Comparison of ENCODE assay signal across 12 mouse cellular contexts in the genomic region with DNA sequence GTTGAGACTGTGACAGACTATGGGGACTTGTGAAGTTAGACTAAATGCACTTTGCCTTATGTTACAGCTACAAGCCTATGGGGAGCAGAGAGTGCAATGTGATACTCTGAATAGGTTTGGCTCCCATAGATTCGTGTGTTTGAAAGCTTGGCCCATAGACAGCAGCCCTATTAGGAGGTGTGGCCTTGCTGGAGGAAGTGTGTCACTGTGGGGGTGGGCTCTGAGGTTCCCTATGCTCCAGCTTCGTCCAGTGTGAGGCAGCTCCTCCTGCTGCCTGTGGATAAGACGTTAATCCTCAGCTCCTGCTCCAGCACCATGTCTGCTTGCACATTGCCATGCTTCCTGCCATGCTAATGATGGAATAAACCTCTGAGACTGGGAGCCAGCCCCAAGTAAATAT. TPM values are rescaled to one million over a fixed set of nuclear protein-coding genes. Genes with fewer than 3 reads are reported as not detected.
DNase-seq lines count a peak whose midpoint lies in the region; ATAC-seq and TF ChIP-seq lines count a peak whose summit lies in the region.
"Had no signal": no experiment of that assay in that cellular context is flagged by ENCODE, and none has a peak within 500 bp of the region (broad histone marks: within the 10 kb centered on the region; RNA-seq: fewer than 3 reads in every experiment).

No protein-coding gene starts in this region.

- 0 out of 2 replicates have a peak, but pooled peaks have one; percentile 17 for TF ChIP-seq CTCF in lung, postnatal 0 days (IDR thresholded peaks at IDR 0.05)
- no peak for TF ChIP-seq CTCF in lung, adult 2 months (IDR thresholded peaks at IDR 0.05; ENCODE audit: insufficient read depth, low read length)
- TF ChIP-seq CTCF in small intestine, adult 2 months (IDR thresholded peaks at IDR 0.05; ENCODE audit: extremely low read depth, insufficient read length, insufficient replicate concordance, low read depth, low read length), result no peak
- no peak for TF ChIP-seq CTCF in forebrain, postnatal 0 days (IDR thresholded peaks at IDR 0.05; ENCODE audit: low read depth)

- H3K27ac ChIP-seq in lung, postnatal 0 days (ENCODE audit: low read length), result no peak overlapping the region
- H3K27ac ChIP-seq in small intestine, adult 2 months (ENCODE audit: insufficient read depth, low read depth, low read length), result peak overlapping the region; percentile 59
- H3K27ac ChIP-seq in forebrain, postnatal 0 days (ENCODE audit: low read depth, low read length), result no peak overlapping the region
- H3K27ac ChIP-seq: midbrain, embryonic 13.5 days had no signal

- H3K9ac ChIP-seq in lung, postnatal 0 days (replicated peaks; ENCODE audit: low read depth), result no peak overlapping the region
- H3K9ac ChIP-seq in forebrain, postnatal 0 days, result no peak overlapping the region
- H3K9ac ChIP-seq: midbrain, embryonic 13.5 days had no signal

- H3K4me2 ChIP-seq in lung, postnatal 0 days (replicated peaks; ENCODE audit: low read depth, low read length), result no peak overlapping the region
- no peak overlapping the region for H3K4me2 ChIP-seq in forebrain, postnatal 0 days (ENCODE audit: low read depth)
- H3K4me2 ChIP-seq: midbrain, embryonic 13.5 days had no signal

- no peak for TF ChIP-seq EP300 in lung, postnatal 0 days (IDR thresholded peaks at IDR 0.05)

- no peak for TF ChIP-seq POLR2A in lung, adult 2 months (IDR thresholded peaks at IDR 0.05; ENCODE audit: borderline replicate concordance, extremely low read depth, low read depth, low read length)
- TF ChIP-seq POLR2A in small intestine, adult 2 months (IDR thresholded peaks at IDR 0.05; ENCODE audit: low read depth, low read length), result no peak

- WGBS in lung, postnatal 0 days, result 15% methylated on average over 3 of the region's 3 CpGs
- 29% methylated on average over 3 of the region's 3 CpGs for WGBS in lung, adult 2 months
- 17% methylated on average over 3 of the region's 3 CpGs for WGBS in small intestine, adult 2 months
- WGBS in forebrain, postnatal 0 days, result 11% methylated on average over 3 of the region's 3 CpGs

- H3K4me1 ChIP-seq in lung, postnatal 0 days (ENCODE audit: insufficient read depth, low read depth, low read length), result no peaks in the 10 kb centered on the region; the same call in 1 of the 2 replicates
- no peaks in the 10 kb centered on the region for H3K4me1 ChIP-seq in lung, adult 2 months (ENCODE audit: control insufficient read depth, insufficient read depth, low read length)
- peaks cover 6% of the 10 kb centered on the region; the same call in 1 of the 2 replicates for H3K4me1 ChIP-seq in small intestine, adult 2 months (ENCODE audit: control insufficient read depth, insufficient read depth, insufficient read length, low read length)
- H3K4me1 ChIP-seq in forebrain, postnatal 0 days (ENCODE audit: insufficient read depth), result no peaks in the 10 kb centered on the region

- peak; percentile 23 for DNase-seq in CD4-positive, CD25-positive, alpha-beta regulatory T cell, adult 2 months (ENCODE audit: low read depth, low spot score)
- DNase-seq in lung, postnatal 0 days (ENCODE audit: low spot score), result peak; percentile 11
- no peak for DNase-seq in lung, adult 2 months
- DNase-seq in induced T-regulatory cell, adult 2 months (ENCODE audit: low read depth), result peak; percentile 41
- DNase-seq in testis, postnatal 14 days (ENCODE audit: low spot score), result no peak
- no peak for DNase-seq in forebrain, postnatal 0 days
- DNase-seq: cerebellum, postnatal 14 days; gastrocnemius, postnatal 36 days; kidney, adult 9 months had no signal

- no peaks in the 10 kb centered on the region for H3K36me3 ChIP-seq in lung, postnatal 0 days (ENCODE audit: insufficient read depth, low read length)
- H3K36me3 ChIP-seq in small intestine, adult 2 months (ENCODE audit: control insufficient read depth, insufficient read depth, low read length), result no peaks in the 10 kb centered on the region
- H3K36me3 ChIP-seq in forebrain, postnatal 0 days (ENCODE audit: insufficient read depth), result no peaks in the 10 kb centered on the region
- H3K36me3 ChIP-seq: midbrain, embryonic 13.5 days had no signal

- no peaks in the 10 kb centered on the region for H3K9me3 ChIP-seq in lung, postnatal 0 days (ENCODE audit: low read length)
- no peaks in the 10 kb centered on the region for H3K9me3 ChIP-seq in forebrain, postnatal 0 days (ENCODE audit: low read length)
- H3K9me3 ChIP-seq: midbrain, embryonic 13.5 days had no signal

- no peaks in the 10 kb centered on the region for H3K27me3 ChIP-seq in lung, postnatal 0 days (replicated peaks; ENCODE audit: insufficient read depth, low read length)
- H3K27me3 ChIP-seq in small intestine, adult 2 months (ENCODE audit: control insufficient read depth, insufficient read depth, low read length), result no peaks in the 10 kb centered on the region
- H3K27me3 ChIP-seq in forebrain, postnatal 0 days (ENCODE audit: insufficient read depth, low read length), result no peaks in the 10 kb centered on the region
- H3K27me3 ChIP-seq: midbrain, embryonic 13.5 days had no signal

- ATAC-seq in CD4-positive, CD25-positive, alpha-beta regulatory T cell, adult 4 months, result no peak
- 0 out of 2 replicates have a peak, but pooled peaks have one; percentile 12 for ATAC-seq in lung, postnatal 0 days
- ATAC-seq in forebrain, postnatal 0 days, result no peak
- ATAC-seq: midbrain, embryonic 13.5 days had no signal

- H3K4me3 ChIP-seq in lung, postnatal 0 days (ENCODE audit: low read depth, low read length), result no peak overlapping the region
- H3K4me3 ChIP-seq in lung, adult 2 months (replicated peaks; ENCODE audit: extremely low read depth, low read depth, low read length), result no peak overlapping the region
- no peak overlapping the region for H3K4me3 ChIP-seq in small intestine, adult 2 months (ENCODE audit: low read depth, low read length)
- no peak overlapping the region for H3K4me3 ChIP-seq in forebrain, postnatal 0 days (ENCODE audit: low read depth, low read length)
- H3K4me3 ChIP-seq: midbrain, embryonic 13.5 days had no signal

RNA-seq across cellular contexts. Expression of a gene that starts 12.1 kb away (rescaled TPM):
- 10 to 100 TPM; 12.2 to 13.6 TPM for polyA plus RNA-seq in CD4-positive, CD25-positive, alpha-beta regulatory T cell, adult 4 months (2017; shearing (Covaris generic))
- 31.8 and 34.2 TPM in 2 replicates for polyA plus RNA-seq in lung, postnatal 0 days (2015; fragmentation: Nextera tagmentation; extraction: Ambion mirVana)
- 7.6 and 10.8 TPM in 2 replicates for polyA plus RNA-seq in lung, adult 2 months (2012; rRNA removed)
- polyA plus RNA-seq in small intestine, adult 2 months (2012; rRNA removed), result 2.1 and 3.3 TPM in 2 replicates
- total RNA-seq in forebrain, postnatal 0 days (2014; rRNA removed), result 88.8 and 97.3 TPM in 2 replicates
- polyA plus RNA-seq in forebrain, postnatal 0 days (2015; fragmentation: Nextera tagmentation; extraction: Ambion mirVana), result 45.1 and 51.3 TPM in 2 replicates

RNA-seq across cellular contexts. Expression of a gene that starts 34.2 kb away (rescaled TPM):
- 10 to 100 TPM; 71.4 to 73.3 TPM for polyA plus RNA-seq in CD4-positive, CD25-positive, alpha-beta regulatory T cell, adult 4 months (2017; shearing (Covaris generic))
- 8.6 and 10.2 TPM in 2 replicates for polyA plus RNA-seq in lung, postnatal 0 days (2015; fragmentation: Nextera tagmentation; extraction: Ambion mirVana)
- polyA plus RNA-seq in lung, adult 2 months (2012; rRNA removed), result 18.9 and 20.2 TPM in 2 replicates
- 5.8 and 15.0 TPM in 2 replicates for polyA plus RNA-seq in small intestine, adult 2 months (2012; rRNA removed)
- total RNA-seq in forebrain, postnatal 0 days (2014; rRNA removed), result 31.9 and 52.4 TPM in 2 replicates
- 23.9 and 26.8 TPM in 2 replicates for polyA plus RNA-seq in forebrain, postnatal 0 days (2015; fragmentation: Nextera tagmentation; extraction: Ambion mirVana)

Comparison
In these comparisons a context has a peak if more than half of its experiments do, and no peak if none do; other contexts are left out.
1. DNase-seq: peak in CD4-positive, CD25-positive, alpha-beta regulatory T cell, adult 2 months (single experiment), lung, postnatal 0 days (single experiment) and induced T-regulatory cell, adult 2 months (single experiment); none in lung, adult 2 months (single experiment), testis, postnatal 14 days (single experiment) and forebrain, postnatal 0 days (single experiment).